Mouse (Mus musculus) hindbrain, embryonic 15.5 days (tissue): ENCODE data around the gene Gm45337. TPM values are rescaled to one million over a fixed set of nuclear protein-coding genes. Genes with fewer than 3 reads are reported as not detected.

ENCODE experiments used
- ATAC-seq: fragments of 200-750 bp; cut with Nextera tagmentation; 2 replicates; pipeline ENCODE4 v1.8.0; 2017; ENCODE audit warnings: low read depth, moderate number of reproducible peaks, moderate TSS enrichment; ENCODE audit not compliant: low FRiP score
- H3K27ac ChIP-seq: fragments of 300-500 bp; sonication (generic); replicated peaks from 2 replicates; pipeline ENCODE4 v1.5.1; 2015; ENCODE audit warnings: mild to moderate bottlenecking, inconsistent platforms
- H3K27me3 ChIP-seq: fragments of 300-500 bp; sonication (generic); 2 replicates; pipeline ENCODE4 v1.6.1; 2015; ENCODE audit warnings: control low read depth, inconsistent platforms
- H3K36me3 ChIP-seq: fragments of 300-500 bp; sonication (generic); 2 replicates; pipeline ENCODE4 v1.6.1; 2015; ENCODE audit warnings: control low read depth, inconsistent platforms
- H3K4me1 ChIP-seq: fragments of 300-500 bp; sonication (generic); replicated peaks from 2 replicates; pipeline ENCODE4 v1.6.1; 2015; ENCODE audit warnings: control low read depth, inconsistent platforms
- H3K4me2 ChIP-seq: fragments of 300-500 bp; sonication (generic); 2 replicates; pipeline ENCODE4 v1.6.1; 2015; ENCODE audit warnings: moderate library complexity, mild to moderate bottlenecking, inconsistent platforms
- H3K4me3 ChIP-seq: fragments of 300-500 bp; sonication (generic); 2 replicates; pipeline ENCODE4 v1.5.1; 2015; ENCODE audit warnings: mild to moderate bottlenecking, inconsistent platforms
- H3K9ac ChIP-seq: fragments of 300-500 bp; sonication (generic); 2 replicates; pipeline ENCODE4 v1.6.1; 2015; ENCODE audit warnings: inconsistent platforms
- H3K9me3 ChIP-seq: fragments of 300-500 bp; sonication (generic); 2 replicates; pipeline ENCODE4 v1.6.1; 2016; ENCODE audit warnings: control low read depth, inconsistent platforms
- WGBS: fragments of 180-500 bp; shearing (Covaris S2); methylation state at CpG from one replicate; pipeline ENCODE4 v1.1.7; 2015; 5-methylcytosine and 5-hydroxymethylcytosine counted together
- polyA plus RNA-seq: library from polyadenylated mRNA; unstranded; fragments of >200 nt; fragmentation: Nextera tagmentation; extraction: Ambion mirVana; gene quantifications from 2 replicates; pipeline ENCODE4 v1.2.1, GENCODE M21; 2015

Gene Gm45337
- polyA plus RNA-seq, 1 experiment from 2014 or later = not detected

GRCm38 (mm10) chr7:142095183-142095931 lies 49.0 kb downstream of the Gm45337 start, which contains the start of gene Dusp8:
Gene Dusp8, minus strand, starts transcription at chr7:142095843.
- no peaks in the 10 kb centered on the region for H3K36me3 ChIP-seq
- no peaks in the 10 kb centered on the region for H3K9me3 ChIP-seq
- H3K4me2 ChIP-seq = peak within 1 kb of the TSS; percentile 92
- H3K4me1 ChIP-seq = peaks cover 53% of the 10 kb centered on the region
- H3K27me3 ChIP-seq = no peaks in the 10 kb centered on the region
- H3K27ac ChIP-seq = peak within 1 kb of the TSS; percentile 95
- H3K4me3 ChIP-seq = peak within 1 kb of the TSS; percentile 82
- peak; percentile 81 for ATAC-seq
- WGBS = under 1% methylated on average over 52 of the region's 63 CpGs
- peak within 1 kb of the TSS; percentile 97 for H3K9ac ChIP-seq

- no peaks in the 10 kb centered on the region for H3K9me3 ChIP-seq
- peak overlapping the region; percentile 97 for H3K9ac ChIP-seq
- peaks cover 61% of the 10 kb centered on the region for H3K4me1 ChIP-seq
- H3K27ac ChIP-seq = peak overlapping the region; percentile 95
- H3K4me2 ChIP-seq = peak overlapping the region; percentile 92
- no peaks in the 10 kb centered on the region for H3K36me3 ChIP-seq
- WGBS = under 1% methylated on average over 85 of the region's 89 CpGs
- no peaks in the 10 kb centered on the region for H3K27me3 ChIP-seq
- ATAC-seq = peak; percentile 36
- H3K4me3 ChIP-seq = peak overlapping the region; percentile 82
Observed at GRCm38 (mm10) chr7:142094301-142095143, 49.9 kb downstream of the Gm45337 start.

GRCm38 (mm10) chr7:142093696-142094240 lies 50.6 kb downstream of the Gm45337 start:
- Histone ChIP-seq H3K9me3 (no peaks in the 10 kb centered on the region), H3K27ac (peak overlapping the region; percentile 95), H3K9ac (peak overlapping the region; percentile 97), H3K36me3 (no peaks in the 10 kb centered on the region), H3K4me1 (peaks cover 69% of the 10 kb centered on the region), H3K27me3 (no peaks in the 10 kb centered on the region), H3K4me3 (peak overlapping the region; percentile 82), H3K4me2 (peak overlapping the region; percentile 92)
- ATAC-seq = no peak
- 8% methylated on average over 6 of the region's 6 CpGs for WGBS

Other genes starting within 250 kb of the Gm45337 start
- 75.7 and 80.3 TPM in 2 replicates for gene Tollip, start 226.1 kb downstream of the Gm45337 start, polyA plus RNA-seq
- gene Brsk2, start 194.9 kb downstream of the Gm45337 start, polyA plus RNA-seq = 20.6 and 23.1 TPM in 2 replicates
- 50.8 and 53.4 TPM in 2 replicates for gene Mob2, start 83.5 kb downstream of the Gm45337 start, polyA plus RNA-seq
- 117 and 134 TPM in 2 replicates for gene Dusp8, start 48.8 kb downstream of the Gm45337 start, polyA plus RNA-seq
- gene Gm45618, start 23.9 kb downstream of the Gm45337 start, polyA plus RNA-seq = 0.43 TPM in 1 of 2 replicates, not detected in the other
- gene Gm39115, start 8.6 kb downstream of the Gm45337 start, polyA plus RNA-seq = not detected in 2 replicates
- gene Gm29735, start 12.5 kb upstream of the Gm45337 start, polyA plus RNA-seq = not detected in 2 replicates
- 0.14 TPM in 1 of 2 replicates, not detected in the other for gene Gm4553, start 21.1 kb upstream of the Gm45337 start, polyA plus RNA-seq
- not detected in 2 replicates for gene Krtap5-2, start 31.4 kb upstream of the Gm45337 start, polyA plus RNA-seq
- gene Gm10153, start 45.8 kb upstream of the Gm45337 start, polyA plus RNA-seq = not detected in 2 replicates
- gene Krtap5-3, start 56.8 kb upstream of the Gm45337 start, polyA plus RNA-seq = not detected in 2 replicates
- not detected in 2 replicates for gene Gm7579, start 67.3 kb upstream of the Gm45337 start, polyA plus RNA-seq
- not detected in 2 replicates for gene Krtap5-5, start 85.4 kb upstream of the Gm45337 start, polyA plus RNA-seq
- not detected in 2 replicates for gene Gm40460, start 96.5 kb upstream of the Gm45337 start, polyA plus RNA-seq
- gene Gm2431, start 113.7 kb upstream of the Gm45337 start, polyA plus RNA-seq = not detected in 2 replicates
- not detected in 2 replicates for gene Gm4559, start 129.8 kb upstream of the Gm45337 start, polyA plus RNA-seq
- not detected in 2 replicates for gene Krtap5-1, start 152.5 kb upstream of the Gm45337 start, polyA plus RNA-seq
- not detected in 2 replicates for gene Krtap5-4, start 158.9 kb upstream of the Gm45337 start, polyA plus RNA-seq
- gene Ifitm10, start 229.1 kb upstream of the Gm45337 start, polyA plus RNA-seq = 8.4 and 8.7 TPM in 2 replicates
- 1.9 TPM in 1 of 2 replicates, not detected in the other for gene Gm49369, start 238.1 kb upstream of the Gm45337 start, polyA plus RNA-seq
- 300 and 306 TPM in 2 replicates for gene Ctsd, start 243.4 kb upstream of the Gm45337 start, polyA plus RNA-seq